Mouse (Mus musculus) ovary, postnatal 36 days (tissue): ENCODE data around the gene Colq.

Experiments used
- DNase-seq: peaks from one replicate; pipeline ENCODE4 v3.0.0; 2022; ENCODE audit warnings: low spot score, mixed read lengths

Colq gene

DNA sequence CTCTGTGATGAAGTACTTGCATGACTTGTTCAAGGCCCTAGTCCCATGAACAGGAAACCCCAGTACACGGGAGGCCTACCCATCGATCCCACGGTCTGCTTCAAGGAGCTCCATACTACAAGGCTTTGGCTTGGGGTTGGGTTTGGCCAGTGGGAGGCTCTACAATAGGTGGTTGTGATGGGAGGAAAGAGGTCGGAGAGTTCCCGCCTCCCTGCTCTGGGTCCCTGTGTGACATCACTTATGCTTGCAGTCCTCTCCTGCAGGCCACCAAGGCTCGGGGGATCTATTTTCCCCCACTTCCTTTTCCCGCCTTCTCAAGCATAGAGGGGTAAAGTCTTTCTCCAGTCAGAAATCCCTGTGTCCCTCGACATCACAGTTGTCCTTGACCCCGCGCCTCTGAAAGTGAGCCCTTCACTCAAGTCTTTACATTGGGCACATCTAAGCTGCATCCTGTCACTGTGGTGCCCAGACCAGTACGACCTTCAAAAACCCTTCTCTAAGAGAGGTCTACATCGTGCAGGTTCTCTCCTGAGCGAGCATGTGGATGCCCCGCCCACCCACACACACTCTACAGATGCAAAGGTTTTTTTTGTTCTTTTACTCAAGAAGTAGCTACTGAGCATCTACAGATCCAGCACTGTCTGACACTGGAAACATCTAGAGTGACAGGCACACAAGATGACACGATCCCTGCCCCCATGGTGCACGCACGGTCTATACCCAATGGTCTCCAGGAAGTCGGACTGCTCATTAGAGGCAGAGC lies 16.1 kb downstream of the Colq start:
- no peak for DNase-seq

DNA sequence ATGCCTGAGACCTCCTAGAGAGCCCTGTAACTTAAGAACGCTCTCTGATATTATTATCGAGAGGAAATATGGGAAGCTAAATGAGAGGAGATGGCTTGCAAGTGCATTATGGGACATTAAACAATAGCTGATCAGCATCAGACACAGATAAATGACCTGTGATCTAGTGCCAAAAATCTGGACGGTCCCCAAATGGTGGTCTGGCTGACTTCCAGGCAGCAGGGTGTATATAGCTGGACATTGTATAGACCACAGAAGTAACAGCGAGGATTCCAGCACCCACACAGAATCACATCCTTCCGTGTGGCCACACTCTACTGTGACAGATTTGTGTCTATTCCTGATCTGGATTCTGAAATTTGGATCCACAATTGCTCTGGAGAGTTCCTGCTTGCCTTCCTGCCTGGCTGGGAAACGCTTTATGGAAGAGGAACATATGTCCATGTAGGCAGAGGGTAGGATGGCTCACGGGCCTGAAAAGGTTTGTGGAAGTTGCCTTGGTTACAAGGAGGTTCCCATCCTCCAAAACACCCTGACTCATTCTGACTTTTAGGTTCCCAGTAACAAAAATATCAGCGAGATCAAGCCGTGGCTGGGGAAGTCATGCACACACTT lies 18.5 kb downstream of the Colq start:
- DNase-seq, result no peak

DNA sequence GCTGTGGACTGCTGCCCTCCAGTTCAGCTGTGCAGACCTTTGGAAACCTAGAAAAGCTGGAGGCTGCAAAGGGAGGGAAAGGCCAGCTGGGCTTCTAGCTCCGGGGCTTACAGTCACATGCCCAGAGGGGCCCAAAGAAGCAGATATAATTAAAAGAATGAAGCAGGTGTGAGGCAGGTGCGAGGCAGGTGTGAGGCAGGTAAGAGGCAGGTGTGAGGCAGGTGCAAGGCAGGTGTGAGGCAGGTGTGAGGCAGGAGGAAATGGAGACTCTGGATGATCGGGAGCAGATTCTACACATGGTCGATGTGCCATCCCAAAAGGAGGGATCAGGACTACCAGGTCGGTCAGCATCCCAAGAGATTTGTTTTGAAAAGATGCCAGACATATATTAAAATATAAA lies 19.7 kb downstream of the Colq start:
- DNase-seq, result no peak

DNA sequence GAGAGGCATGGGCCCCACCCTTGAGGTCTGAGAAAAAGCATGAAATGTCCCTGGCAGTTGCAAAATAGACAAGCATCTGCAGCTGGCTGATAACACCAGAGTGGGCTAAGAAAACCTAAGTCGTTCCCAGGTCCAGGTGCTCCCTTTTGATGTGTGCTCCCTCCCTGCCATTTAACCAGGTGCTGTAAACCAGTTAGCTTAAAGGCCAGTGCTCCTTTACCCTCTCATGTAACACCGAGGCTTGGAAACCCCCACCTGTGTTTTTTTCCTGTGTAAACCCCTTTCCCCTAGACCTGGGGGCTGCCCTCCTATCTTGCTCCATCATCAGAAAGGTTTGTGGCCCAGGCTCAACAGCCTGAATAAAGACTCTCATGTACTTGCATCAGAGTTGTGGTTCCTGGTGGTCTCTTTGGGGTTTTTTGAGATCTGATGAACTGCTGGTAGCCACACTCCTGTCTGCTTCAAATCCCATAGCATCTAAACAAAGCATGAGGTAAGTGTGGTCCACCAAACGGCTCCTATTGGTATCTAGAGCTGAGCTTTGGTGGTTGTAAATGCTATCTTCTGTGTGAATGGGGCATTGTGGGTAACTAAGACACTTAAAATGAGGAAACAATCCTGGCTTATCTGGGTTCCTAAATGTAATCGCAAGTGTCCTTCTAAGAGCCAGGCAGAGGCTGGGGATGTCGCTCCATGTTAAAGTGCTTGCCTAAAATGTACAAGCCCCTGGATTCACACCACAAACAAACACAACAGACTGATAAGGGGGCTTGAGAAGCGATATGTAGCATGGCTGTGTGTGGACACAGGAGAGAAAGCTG lies 20.8 kb downstream of the Colq start:
- DNase-seq, result no peak

DNA sequence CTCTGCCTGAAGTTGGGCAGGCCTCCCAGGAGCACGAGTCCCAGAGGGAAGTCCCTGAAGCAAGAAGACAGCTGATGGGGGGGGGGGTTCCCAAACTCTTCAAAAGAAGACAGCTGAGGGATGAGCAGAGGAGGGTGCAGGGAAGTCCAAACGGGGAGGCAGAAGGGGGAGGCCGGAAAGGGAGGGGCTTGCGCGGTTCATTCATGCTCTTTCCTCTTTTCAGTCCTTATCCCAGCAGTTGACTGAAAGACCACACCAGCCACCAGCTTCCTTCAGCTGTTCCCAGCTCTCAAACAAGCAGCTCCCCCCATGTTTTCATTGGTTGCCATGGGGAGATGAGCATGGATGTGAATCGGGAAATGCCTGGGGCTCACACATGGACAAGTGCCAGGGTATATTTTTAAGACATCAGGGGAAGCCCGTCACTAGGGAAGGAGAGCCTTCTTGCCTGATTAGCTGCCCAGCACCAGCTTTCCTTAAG lies 22.0 kb downstream of the Colq start:
- no peak for DNase-seq

DNA sequence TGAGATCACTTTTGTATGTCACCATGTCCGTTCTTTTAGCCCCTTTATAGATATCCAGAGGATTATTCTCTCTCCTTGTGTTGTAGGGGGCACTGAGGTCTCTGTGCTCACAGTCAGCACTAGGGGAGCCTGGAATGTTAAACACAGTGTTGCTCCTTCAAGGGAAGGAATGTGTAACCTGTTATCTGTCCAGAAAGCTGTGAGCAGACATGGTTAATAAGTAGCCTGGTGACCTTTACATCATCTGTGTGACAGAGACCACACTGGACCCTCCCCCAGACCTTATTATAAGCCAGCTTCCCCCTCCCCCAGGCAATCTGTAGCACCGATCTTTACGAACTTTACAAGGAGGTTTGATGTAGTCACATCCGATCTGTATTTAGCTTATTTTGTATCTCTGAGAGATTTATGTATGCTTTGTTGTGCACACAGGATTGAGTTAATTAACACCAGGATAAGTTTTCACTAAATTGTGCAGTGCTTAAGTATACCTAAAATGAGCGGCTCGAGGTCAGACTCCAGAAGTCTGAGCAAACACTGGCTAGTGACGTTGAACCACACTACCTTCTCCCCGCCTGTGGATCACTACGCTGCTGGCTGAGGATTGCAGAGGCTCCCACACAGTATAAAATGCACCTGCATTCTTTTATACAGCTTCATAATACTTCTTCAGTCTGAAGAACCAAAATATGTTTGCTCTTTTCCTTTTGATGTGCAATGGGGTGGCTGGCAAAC lies 25.5 kb downstream of the Colq start:
- DNase-seq, result no peak

DNA sequence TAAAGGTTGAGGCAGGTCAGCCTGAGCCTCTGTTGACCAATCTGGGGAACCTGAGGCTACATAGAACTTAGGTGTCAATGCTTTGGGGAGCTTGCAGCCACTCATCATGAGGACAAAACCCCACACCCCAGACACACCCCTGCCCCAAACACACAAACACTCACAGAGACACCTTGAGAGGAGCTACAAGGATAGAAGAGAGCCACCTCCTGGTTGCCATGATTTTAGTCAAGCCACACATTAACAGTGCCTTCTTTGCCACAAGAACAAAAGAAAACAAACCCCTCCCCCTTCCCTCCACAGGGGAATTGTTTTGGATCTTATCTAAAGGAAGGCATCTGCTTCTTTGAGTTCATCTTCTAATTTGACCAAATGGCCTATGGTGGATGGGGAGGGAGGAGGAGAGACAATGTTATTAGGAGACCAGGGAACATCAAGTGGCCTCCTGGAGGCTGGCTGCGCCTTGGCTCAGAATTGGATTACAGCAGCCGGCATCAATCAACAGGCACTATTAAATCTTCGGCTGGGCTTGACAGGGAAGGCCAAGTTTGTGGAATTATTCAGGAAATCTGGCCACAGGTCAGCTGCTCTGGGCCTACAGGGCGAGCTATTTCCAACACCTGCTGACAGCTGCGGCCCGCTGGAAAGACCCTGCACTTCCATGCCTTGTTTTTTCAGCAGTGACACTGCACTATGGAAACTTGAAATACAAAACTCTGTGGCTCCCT lies 26.5 kb downstream of the Colq start:
- no peak for DNase-seq

DNA sequence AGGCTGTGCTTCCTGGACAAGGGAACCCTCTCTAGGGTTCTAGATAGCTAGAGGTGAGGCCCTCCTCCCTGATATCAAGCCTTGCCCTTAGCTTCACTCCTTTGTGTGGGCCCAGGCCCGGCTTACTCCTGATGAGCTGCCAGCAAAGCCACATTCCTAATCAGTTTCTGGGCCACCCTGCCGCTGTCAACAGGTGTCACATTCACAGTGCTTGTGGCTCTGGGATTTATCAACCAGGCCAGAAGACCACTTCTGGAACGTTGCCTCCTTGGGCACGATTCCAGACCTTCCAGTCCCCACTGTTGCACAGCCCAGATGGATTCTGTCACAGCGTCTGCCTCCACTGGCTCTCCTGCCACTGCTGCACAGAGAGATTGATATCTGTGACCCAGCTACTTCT lies 30.3 kb downstream of the Colq start:
- DNase-seq, result no peak

DNA sequence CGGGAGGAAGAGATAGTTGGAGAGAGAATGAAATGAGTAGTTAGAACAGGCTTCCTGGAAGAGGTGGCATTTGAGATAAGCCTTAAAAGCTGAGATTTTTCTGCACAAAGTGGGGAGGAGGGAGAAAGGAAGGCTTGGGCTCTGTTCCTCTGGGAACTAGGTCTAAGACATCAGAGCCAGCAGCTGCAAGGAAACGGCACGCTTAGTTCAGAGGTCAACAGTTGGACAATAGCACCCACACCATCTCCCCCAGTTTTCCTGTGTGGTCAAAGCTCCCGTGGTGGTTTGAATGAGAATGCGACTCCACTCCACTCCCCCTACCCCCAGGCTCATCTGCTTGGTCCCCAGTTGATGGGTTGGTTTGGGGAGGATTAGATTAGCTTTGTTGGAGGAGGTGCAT lies 31.9 kb downstream of the Colq start:
- no peak for DNase-seq

DNA sequence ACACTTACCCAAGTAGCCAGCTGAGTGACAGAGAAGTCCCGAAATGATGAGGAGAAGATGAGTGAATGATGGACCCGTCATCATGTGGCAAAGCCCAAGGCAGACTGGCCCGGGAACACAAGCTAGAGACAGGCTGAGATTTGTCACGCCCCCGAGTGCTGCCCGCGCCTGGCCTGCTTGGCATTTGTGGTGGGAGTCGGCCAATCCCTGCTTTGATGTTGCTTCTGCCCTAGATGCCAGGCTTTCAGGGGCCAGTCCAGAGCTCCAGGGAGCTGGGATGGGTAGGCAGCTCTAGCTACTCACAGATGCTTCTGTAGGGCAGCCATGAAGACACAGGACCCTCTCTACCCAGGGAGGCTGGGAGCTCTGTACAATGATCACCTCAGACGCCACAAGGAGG lies 33.4 kb downstream of the Colq start:
- no peak for DNase-seq

DNA sequence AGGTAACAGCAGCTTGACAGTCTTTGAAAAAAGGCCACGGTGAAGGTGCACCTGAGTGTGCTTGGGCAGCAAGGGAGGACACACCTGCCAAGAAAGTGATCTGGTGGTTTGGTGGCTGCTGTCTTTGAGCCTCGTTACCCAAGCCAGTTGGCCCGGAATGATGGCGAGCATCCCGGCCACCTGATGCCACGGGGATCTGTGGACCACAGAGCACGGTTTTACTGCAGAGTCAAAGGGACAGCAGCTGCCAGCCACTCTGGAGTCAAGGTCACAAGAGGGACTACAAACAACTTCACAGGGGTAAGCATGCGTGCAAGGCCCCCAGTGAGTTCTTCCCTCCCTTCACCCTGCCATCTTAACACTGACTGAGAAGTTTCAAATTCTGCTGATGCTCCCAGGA lies 33.9 kb downstream of the Colq start:
- no peak for DNase-seq

DNA sequence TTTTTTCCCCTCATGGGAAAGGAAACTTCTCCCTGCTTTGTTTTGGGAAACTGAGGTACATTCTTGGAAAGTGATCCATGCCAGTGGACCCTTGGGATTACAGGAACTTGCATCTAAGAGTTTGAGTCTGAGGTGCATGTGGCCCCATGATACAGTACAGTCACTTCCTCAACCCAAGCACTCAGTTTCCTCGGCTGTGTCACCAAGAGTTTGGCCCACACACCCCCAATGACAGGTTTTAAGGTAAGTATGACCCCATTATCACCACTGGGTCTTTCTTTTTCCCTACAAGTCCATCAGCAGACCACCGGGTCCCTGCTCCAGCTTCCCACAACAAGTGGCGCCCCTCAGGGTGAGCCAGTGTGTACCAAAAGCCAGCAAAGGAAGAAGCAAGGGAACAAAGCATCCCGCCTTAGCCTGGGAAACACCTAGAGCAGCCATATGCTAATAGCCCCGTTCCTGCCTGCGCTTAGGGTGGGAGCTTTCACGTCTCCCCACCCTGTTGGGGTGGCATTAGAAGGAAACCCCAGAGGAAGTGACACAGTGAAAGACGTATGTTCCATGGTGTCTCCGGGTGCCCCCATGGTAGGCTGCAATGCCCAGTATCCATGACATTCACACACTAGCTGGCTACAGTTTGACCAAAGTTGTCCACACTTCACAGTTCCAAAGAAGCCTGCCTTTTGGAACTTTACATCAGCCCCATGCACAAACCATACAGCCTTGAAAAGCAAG lies 34.5 kb downstream of the Colq start:
- DNase-seq, result no peak

DNA sequence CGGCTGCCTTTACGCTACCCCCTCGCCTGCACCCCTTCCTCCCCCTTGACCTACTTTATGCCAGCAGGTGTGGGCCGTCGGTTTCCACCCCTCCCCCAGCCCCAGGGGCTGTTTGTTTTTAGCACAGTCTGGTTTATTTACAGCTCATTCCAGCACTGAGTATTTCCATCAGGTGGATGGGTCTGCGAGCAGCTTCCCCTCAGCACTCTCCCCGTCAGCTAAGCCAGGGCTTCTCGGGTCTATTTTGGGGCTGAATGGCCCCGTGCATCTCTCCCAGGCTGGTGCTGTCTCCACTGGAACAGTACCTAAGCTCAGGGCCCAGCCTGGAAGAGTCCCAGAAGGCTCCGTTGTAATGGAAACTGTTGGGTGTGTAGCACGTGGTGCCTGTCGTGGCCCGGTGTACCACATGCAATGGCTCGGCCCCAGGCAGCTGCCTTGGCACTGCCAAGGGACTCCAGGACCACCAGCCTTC lies 35.1 kb downstream of the Colq start:
- no peak for DNase-seq

DNA sequence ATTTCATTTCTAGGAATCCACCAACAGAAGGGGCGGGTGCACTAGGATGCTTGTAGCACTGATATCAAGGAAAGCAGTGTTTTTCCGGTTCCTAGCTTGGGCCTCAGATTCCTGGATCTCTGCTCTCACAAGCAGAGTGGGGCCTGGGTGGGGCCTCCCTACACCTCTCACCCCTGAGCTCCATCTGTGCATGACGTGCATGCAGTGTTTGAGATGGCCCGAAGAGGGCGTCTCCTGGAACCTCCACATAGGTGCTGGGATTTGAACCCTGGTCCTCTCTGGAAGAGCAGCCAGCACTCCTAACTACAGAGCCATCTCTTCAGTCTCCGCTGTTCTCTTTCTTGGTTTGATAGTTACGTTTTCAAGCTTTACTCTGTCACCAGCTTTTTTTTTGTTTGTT lies 36.1 kb downstream of the Colq start:
- no peak for DNase-seq

DNA sequence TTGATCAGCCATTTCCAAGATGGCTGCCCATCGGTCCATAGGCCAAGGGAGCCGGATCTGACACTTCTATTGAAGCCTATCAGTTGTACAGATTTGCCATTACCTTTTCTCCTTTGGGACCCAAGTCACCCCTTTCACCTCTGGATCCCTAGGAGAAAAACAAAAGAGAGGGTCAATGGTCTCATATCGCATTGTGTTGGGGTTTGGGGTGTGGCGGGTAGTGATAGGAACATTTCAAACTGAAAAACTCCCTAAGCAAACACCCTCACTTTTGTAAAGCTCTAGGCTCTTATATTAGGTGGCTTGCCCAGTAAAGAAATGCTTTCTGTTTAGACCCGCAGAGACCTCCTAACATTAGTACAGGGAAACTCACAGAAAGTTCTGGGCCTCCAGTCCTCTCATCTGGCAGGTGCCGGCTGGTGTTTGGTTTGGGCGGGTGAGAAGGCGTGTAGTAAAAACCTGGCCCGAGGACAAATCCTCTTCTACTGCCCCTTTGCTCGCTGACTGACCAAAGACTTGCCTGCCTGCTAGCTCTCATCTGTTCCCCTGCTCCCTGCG lies 47.2 kb downstream of the Colq start:
- DNase-seq, result no peak

DNA sequence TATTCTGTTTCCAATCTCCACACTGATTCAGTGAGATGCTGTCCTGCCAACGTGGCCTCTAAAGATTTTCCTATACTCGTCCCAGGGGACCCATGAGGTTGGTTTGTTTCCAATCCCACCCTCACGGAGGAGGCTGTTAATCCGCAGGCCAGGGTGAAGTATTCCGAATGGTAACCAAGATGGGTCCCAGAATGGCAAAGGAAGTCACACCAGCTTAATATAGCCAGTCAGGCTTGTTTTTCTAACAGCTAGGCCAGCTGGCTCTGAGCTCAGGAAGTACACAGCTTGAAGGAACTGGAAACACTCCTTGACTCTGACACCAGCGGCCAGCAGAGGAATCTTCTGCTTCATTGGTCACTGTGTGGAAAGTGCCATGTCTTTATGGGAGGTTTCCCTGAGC lies 53.8 kb downstream of the Colq start:
- DNase-seq, result no peak

DNA sequence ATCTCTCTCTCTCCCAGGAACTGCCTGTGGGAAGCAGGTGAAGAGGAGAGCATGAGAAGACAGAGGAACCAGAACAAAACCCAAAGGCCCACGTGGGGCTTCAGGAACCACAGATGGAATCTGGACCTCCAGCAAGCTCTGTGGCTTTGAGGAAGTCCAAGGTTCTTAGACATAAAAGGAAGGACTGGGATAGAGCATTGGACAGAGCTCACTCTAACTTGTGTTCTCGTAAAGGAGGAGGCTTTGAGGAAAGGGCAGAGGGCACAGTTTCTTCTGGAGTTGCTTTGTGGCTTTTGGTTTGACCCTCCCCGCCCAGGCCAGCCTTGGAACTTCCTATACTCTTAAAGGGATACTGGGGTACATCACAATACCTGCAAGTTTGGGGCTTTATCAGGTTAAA lies 58.5 kb downstream of the Colq start:
- no peak for DNase-seq

DNA sequence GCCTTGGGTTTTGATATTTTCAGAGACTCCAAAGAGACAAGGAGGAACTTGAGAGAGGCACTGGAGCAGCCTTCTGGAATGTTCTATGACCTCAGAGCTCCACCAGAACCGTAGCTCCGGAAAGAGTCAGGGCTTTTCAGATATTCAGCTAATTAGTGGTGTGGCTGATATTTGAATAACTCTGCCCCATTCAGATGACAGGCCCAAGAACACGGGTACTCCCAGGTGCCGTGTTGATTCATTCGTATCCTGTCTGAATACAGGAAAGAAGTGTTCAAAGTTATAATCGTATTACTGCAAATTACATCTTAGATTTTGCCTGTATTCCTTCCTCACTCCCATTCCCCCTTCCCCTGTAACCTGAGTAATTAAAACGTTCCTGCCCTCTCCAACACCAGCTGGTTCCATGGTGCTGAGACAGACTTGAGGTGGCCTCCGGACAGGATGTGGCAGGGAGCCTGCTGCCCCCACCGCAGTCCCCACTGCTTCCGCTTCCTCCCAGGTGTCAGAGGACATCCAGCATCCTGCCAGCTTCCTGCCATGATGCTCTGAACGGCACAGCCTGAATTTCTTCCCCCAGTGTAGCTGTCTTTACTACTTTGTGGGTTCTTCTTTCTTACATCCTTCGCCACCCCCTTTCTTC lies 59.5 kb downstream of the Colq start:
- DNase-seq, result no peak

DNA sequence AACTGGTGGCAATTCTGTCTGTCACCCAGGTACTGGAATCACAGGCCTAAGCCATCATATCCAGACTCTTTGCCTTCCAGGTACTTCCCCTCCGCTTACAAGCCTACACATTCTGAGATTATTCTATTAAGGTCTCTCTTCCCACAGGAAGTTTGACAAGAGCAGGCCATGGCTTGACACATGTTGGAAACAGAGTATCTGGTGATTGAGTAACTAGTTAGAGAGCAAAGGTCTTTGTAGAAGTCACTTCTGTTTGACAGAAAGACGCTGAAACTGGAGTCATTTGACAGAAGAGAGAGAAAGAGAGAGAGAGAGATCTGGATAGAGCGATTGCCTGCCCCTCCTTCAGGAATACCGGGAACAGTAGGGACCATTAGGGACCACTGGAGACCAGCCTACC lies 60.3 kb downstream of the Colq start:
- DNase-seq, result no peak
